Mouse (Mus musculus) skeletal muscle tissue, adult 2 months (tissue): ENCODE measurements around the gene Ssx9.
"Not testable (repeated sequence)": the region's sequence is repeated elsewhere in the genome, so short reads cannot be mapped to it uniquely, and the experiment has no call there.

Experiments
- DNase-seq: peaks from one replicate; pipeline ENCODE4 v3.0.0-alpha.2; 2012; ENCODE audit warnings: low read depth, low spot score

The Ssx9 gene

GRCm38 (mm10) chrX:8748132-8748531 is at the start of gene Ssx9:
Gene Ssx9, plus strand, starts transcription at chrX:8748432.
- DNase-seq, result not testable (repeated sequence)

DNA sequence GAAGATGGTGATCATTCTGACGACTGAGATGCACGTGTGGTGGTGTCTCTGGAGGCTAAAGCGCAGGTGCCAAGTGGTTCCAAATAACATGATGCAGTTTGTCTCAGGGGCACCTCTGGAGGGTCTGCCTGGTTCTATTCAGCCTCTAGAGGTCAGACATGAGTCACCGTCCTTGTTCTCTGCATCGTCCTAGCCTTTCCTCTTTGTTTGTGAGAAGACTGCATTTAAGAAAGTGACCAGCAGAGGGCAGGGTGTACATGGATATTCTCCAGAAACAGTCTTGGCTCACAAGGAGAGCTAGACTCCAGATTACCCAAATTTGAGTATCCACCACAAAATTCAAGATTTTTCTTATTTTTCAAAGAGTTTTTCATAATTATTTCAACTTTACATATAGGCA is 15.3 kb upstream of the Ssx9 start:
- no peak for DNase-seq

GRCm38 (mm10) chrX:8803391-8803790 is 55.2 kb downstream of the Ssx9 start, which contains the start of gene Ssxb5:
Gene Ssxb5, plus strand, starts transcription at chrX:8803691.
- DNase-seq, result not testable (repeated sequence)
